Mouse (Mus musculus) embryonic stem cell, embryonic (primary cell): Measurements from ENCODE around the gene S1pr2.

Experiments used
- CTCF ChIA-PET, 4 experiments: fragments of 300-600 bp in 2 of 4; fragments of 350-600 bp in 2 of 4; sonication (Branson Sonifier 250); formaldehyde crosslinking; loops; one replicate each; lab custom pipeline; 2022; ENCODE audit warnings: inconsistent platforms in 2 of 4; lab: Charles Lee
- POLR2A ChIA-PET, 4 experiments: fragments of 300-600 bp in 2 of 4; fragments of 350-600 bp in 2 of 4; sonication (Branson Sonifier 250); formaldehyde crosslinking; loops; one replicate each; lab custom pipeline; 2022; ENCODE audit warnings: antibody characterized with exemption in 4 of 4, inconsistent platforms in 1 of 4; lab: Charles Lee

S1pr2 gene

DNA sequence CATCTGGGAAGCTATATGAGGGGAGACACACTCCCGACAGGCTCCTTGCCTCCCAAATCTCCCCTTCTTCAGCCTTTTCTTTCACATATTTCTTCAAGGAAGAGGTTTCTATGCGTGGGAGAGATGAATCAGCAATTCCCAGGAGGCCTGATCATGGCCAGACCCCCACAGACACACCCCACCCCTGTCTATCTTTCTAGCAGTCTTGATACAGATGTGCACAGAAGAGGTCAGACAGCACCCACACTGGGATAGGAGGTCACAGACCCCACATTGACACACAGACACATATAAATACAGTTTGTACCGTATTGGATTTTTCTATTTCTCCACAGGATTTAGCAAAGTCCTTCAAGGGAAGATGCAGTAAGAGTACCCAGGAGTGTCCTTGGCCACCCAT, 10.6 kb downstream of the S1pr2 start:
- CTCF ChIA-PET, result interaction anchor here in 1 of 4 experiments (1.1 kb wide), 1 partner anchor 33 kb away, joined by 4 read pairs; no protein-coding TSS in a partner anchor

DNA sequence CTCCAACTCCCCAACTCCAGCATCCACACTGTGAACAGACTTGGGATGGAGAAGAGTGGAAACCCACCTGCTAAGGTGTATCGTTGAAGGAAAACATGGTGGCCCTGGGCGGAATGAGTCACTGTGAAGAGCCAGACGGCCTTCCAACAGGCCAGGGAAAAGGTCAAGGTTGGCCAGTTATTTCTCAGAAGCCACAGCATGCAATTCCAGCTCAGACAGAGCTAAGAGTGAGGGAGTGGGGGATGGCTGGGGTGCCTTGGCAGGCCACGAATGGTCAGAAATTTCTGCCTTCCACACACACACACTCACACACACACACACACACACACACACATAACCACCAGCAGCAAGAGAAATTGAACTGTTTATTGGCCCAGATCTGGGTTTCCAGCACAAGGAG, 11.0 kb downstream of the S1pr2 start:
- ChIA-PET CTCF (no interaction called here), POLR2A (interaction anchor here in 3 of 4 experiments (1.2 to 22.4 kb wide), 12 partner anchors 9 to 126 kb away, joined by 3 to 411 read pairs (median 20); partner anchors contain the start of genes S1pr2 (in 2 of the 3), Gm38431 (in 1 of the 3), Icam1 (in 1 of the 3) and Mrpl4 (in 1 of the 3))

More for the DNA sequence above, 10.6 kb downstream of the S1pr2 start:
- POLR2A ChIA-PET, result interaction anchor here in 3 of 4 experiments (0.5 to 22.4 kb wide), 15 partner anchors 9 to 126 kb away, joined by 3 to 411 read pairs (median 11); partner anchors contain the start of genes Icam1 (in 2 of the 3), S1pr2 (in 2 of the 3), Gm38431 (in 1 of the 3) and Mrpl4 (in 1 of the 3)

DNA sequence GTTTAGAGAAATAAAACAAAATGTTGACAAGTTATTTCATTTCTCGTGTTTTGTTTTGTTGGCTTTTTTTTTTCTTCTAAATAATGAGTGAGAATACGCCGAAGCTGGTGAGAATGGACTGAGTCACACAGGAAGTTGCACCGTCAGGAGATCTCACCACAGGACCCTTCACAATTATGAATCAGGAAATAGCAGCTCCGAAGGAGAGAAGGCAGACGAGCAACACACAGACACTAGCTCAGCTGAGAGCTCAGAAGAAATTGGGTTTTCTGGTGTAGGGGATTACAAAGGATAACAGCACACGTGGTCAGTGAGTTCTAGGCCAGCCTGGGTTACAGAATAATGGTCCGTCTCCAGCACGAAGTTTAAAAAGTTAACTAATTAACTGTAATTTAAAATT, 15.0 kb downstream of the S1pr2 start:
- POLR2A ChIA-PET, result interaction anchor here in 2 of 4 experiments (0.6 to 21.5 kb wide), 10 partner anchors 9 to 232 kb away, joined by 3 to 364 read pairs (median 12); partner anchors contain the start of gene S1pr2 (in 2 of the 2)
- CTCF ChIA-PET, result interaction anchor here in 1 of 4 experiments (0.5 kb wide), 1 partner anchor 203 kb away, joined by 5 read pairs; no protein-coding TSS in a partner anchor

DNA sequence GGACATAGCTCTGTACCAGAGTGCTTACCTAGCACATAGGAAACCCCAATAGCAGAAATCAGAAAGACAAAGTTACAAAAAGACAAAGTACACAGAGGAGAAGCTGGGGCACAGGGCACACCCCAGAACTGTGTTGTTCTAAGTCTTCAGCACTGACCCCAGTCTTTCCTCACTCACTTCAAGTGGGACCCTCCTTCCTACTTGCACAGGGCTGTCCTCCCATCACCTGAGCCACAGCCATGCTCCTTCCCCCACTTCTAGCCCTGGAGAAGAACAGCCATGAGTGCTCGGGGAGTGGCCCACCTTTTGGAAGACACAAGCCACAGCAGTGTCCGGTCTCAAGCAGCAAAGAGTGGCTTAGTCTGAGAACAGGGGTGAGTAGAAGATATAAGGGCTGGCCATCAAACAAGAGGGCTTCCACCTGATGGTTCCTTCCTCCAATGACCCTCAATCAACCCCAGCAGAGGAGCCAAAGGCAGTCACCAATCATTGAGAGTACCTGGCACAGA, 17.1 kb downstream of the S1pr2 start, which contains the start of gene Dnmt1:
Dnmt1 (minus strand) TSS at position 459 of the 509 bp plus-strand sequence.
- ChIA-PET POLR2A (interaction anchor here in 2 of 4 experiments (0.6 to 21.5 kb wide), 9 partner anchors 8 to 642 kb away, joined by 3 to 364 read pairs (median 4); partner anchors contain the start of gene S1pr2 (in 1 of the 2)), CTCF (interaction anchor here in 1 of 4 experiments (2.0 kb wide), 1 partner anchor 17 kb away, joined by 11 read pairs; the partner anchor contains the start of gene S1pr2)

DNA sequence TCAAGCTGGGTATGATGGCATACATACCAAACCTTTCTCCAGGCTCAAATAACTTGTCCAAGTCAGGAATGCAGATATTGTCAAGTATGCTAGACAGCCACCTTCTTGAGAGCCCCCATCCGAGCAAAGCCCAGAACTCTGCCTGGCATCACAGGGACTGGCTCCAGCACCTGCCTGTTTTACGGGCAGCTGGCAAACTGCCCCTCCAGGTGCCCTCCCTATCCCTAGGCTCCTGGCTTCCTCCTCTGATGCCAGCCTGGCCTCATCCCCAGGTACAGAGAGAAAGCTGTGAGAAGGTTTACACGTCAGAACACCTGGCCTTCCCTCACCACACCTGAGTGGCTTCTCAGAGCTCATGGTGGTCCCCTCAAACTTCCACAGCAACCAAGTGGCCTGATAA, 19.6 kb downstream of the S1pr2 start:
- CTCF ChIA-PET, result interaction anchor here in 3 of 4 experiments (0.7 to 1.4 kb wide), 3 partner anchors 15 to 58 kb away, joined by 4 to 5 read pairs (median 5); no protein-coding TSS in a partner anchor

DNA sequence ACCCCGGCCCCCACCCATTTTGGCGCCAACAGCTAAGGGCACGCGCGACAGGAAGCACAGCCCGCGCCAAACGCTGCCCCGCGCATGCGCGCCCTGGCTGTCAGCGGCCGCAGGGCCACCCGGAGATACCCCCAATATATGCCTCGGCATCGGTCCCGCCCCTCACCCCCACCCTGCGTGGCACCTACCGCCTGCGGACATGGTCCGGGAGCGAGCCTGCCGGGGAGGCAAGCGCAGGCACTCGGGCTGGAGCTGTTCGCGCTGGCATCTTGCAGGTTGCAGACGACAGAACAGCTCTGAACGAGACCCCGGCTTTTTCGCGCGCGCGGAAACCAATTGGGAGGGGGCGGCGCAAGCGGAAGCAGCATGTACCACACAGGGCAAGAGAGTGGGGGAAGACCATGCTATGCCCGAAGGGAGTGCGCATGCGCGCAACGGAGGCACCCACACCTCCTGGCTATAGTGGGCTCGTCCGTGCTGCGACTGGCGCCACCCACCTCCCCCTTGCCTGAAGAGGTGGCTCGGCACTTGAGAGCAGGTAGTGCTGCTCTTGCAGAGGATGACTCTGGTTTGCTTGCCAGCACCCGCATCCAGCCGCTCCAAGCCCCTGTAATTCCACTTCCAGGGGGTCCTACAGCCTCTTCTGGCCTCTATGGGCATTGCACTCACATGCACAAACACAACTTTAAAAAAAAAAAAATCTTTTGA, 23.9 kb downstream of the S1pr2 start:
- CTCF ChIA-PET, result interaction anchor here (0.6 to 1.7 kb wide), 12 partner anchors 9 to 111 kb away, joined by 3 to 11 read pairs (median 3); partner anchors contain the start of gene Eif3g (in 2 of the 4)
- POLR2A ChIA-PET, result interaction anchor here (0.6 to 11.5 kb wide), 112 partner anchors 8 to 593 kb away, joined by 3 to 122 read pairs (median 6); partner anchors contain the start of genes Eif3g (in 3 of the 4), Gm38431 (in 3 of the 4), Icam1 (in 3 of the 4) and Raver1 (in 3 of the 4)

More for the DNA sequence above, 19.6 kb downstream of the S1pr2 start:
- POLR2A ChIA-PET, result interaction anchor here in 2 of 4 experiments (0.6 to 21.5 kb wide), 15 partner anchors 10 to 59 kb away, joined by 3 to 364 read pairs (median 3); partner anchors contain the start of genes Eif3g (in 1 of the 2), Icam1 (in 1 of the 2) and Mrpl4 (in 1 of the 2)

DNA sequence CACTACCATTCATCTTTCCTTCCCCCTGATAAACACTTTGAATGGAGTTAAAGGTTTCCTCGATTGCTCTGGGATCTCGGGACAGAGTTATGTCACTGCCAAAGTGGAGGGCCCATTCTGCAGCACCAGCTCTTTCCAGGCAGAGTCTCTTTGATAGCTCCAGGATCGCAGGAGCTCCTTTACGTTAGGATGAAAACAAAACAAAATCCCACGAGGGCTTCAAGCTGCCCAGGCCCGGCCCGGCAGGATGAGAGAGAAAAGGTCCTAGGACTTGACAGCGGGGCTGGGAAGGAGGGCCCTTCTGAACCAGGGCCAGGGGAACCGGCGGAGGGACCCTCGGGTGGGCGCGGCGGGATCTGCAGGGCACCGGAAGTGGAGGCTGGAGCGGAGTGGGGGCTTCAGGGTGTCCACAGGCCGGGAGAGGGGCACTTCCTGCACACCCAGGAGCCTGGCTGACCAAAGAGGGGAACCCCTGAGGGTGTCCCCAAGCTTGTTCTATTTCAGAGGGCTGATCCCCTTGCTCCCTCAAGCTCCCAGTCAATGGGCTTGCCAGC, 24.5 kb downstream of the S1pr2 start:
- POLR2A ChIA-PET, result interaction anchor here (0.6 to 11.5 kb wide), 114 partner anchors 8 to 594 kb away, joined by 3 to 122 read pairs (median 6); partner anchors contain the start of genes Eif3g (in 3 of the 4), Gm38431 (in 3 of the 4), Icam1 (in 3 of the 4) and Raver1 (in 3 of the 4)
- CTCF ChIA-PET, result interaction anchor here (0.5 to 1.7 kb wide), 13 partner anchors 9 to 89 kb away, joined by 3 to 11 read pairs (median 3); partner anchors contain the start of gene Eif3g (in 3 of the 4)

DNA sequence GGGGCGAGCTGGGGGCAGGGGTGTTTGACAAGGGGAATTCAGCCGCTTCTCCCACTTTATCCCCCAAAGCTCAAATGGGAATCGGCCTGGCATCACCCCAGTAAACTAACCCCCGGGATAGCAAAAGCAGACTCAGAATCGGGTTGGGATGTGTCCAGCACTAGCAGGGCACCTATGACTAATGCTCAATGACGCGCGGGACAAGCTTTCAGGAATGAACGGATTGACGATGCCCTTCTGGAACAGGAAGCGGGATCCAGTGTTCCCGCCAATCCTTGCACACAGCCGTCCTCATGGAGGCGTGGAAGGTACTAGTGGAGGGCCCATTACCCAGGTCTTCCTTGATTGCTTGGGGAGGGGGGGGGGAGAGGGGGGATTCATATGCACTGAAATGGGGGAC, 25.1 kb downstream of the S1pr2 start:
- CTCF ChIA-PET, result interaction anchor here (0.6 to 1.7 kb wide), 7 partner anchors 46 to 90 kb away, joined by 3 to 8 read pairs (median 4); partner anchors contain the start of gene Eif3g (in 3 of the 4)

DNA sequence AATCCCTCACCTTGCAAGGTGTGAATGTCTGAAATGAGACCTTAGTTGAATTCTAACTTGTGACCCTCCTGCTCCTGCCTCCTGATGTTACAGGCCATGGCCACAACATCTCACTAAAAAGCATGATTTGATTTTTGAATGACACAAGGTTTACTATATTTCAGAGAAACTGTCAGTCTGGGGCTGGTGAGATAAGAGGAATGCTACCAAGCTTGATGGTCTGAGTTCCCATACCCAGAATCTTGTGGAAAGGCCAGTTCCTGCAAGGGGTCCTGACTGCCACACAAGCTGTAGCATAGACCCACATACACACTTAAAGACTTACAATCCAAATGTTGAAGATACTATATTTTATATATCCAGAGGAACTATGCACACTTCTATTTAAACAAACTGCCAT, 26.2 kb downstream of the S1pr2 start:
- POLR2A ChIA-PET, result interaction anchor here in 3 of 4 experiments (0.6 to 11.5 kb wide), 29 partner anchors 7 to 259 kb away, joined by 3 to 122 read pairs (median 20); partner anchors contain the start of genes Gm38431 (in 2 of the 3), Raver1 (in 2 of the 3), S1pr2 (in 2 of the 3) and Angptl6 (in 1 of the 3)
- CTCF ChIA-PET, result interaction anchor here in 1 of 4 experiments (2.1 kb wide), 1 partner anchor 50 kb away, joined by 6 read pairs; no protein-coding TSS in a partner anchor

More for the DNA sequence above, 25.1 kb downstream of the S1pr2 start:
- POLR2A ChIA-PET, result interaction anchor here (0.6 to 11.5 kb wide), 77 partner anchors 8 to 340 kb away, joined by 3 to 122 read pairs (median 8); partner anchors contain the start of genes Eif3g (in 3 of the 4), Gm38431 (in 3 of the 4), Icam1 (in 3 of the 4) and Raver1 (in 3 of the 4)

DNA sequence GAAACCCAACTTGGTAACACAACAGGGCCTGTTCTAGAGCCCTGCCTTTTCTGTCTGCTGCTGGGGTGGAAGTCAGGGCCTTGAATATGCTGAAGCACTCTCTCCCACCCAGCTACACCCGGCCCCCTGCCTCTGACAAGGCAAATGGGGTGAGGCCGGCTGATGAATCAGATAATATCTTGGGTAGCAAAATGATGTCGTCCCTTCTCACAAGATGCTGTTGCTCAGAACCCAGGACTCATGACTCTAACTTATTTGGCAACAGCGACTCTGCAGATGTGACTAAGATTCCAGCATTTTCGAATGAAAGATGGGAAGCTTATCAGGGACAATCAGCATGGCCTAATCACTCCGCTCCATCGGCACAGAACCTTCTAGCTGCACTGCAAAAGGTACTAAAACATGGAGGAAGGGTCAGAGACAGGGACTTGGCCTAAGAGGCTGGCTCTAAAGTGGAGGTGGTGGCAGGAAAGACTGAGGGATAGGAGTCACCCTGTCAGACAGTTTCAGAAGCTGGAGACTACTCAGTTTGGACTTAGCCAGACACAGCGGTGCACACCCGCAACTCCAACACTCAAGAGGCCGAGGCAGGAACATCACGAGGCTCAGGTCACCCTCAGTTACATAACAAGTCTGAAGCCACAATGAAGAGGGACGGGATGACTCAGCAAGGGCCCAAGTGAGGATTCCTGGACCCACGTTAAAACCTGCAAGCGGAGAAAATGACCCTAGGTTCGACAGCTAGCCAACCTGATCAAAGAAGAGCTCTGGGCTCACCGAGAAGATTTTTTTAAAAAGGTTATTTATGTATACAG, 30.3 kb downstream of the S1pr2 start:
- POLR2A ChIA-PET, result interaction anchor here (0.6 to 11.5 kb wide), 42 partner anchors 11 to 178 kb away, joined by 3 to 148 read pairs (median 4); partner anchors contain the start of genes Eif3g (in 2 of the 4), Gm38431 (in 2 of the 4), Raver1 (in 2 of the 4) and Gm49373 (in 1 of the 4)
- CTCF ChIA-PET, result interaction anchor here in 2 of 4 experiments (0.9 to 3.9 kb wide), 8 partner anchors 29 to 189 kb away, joined by 3 to 13 read pairs (median 4); partner anchors contain the start of genes Eif3g (in 1 of the 2) and Tyk2 (in 1 of the 2)

DNA sequence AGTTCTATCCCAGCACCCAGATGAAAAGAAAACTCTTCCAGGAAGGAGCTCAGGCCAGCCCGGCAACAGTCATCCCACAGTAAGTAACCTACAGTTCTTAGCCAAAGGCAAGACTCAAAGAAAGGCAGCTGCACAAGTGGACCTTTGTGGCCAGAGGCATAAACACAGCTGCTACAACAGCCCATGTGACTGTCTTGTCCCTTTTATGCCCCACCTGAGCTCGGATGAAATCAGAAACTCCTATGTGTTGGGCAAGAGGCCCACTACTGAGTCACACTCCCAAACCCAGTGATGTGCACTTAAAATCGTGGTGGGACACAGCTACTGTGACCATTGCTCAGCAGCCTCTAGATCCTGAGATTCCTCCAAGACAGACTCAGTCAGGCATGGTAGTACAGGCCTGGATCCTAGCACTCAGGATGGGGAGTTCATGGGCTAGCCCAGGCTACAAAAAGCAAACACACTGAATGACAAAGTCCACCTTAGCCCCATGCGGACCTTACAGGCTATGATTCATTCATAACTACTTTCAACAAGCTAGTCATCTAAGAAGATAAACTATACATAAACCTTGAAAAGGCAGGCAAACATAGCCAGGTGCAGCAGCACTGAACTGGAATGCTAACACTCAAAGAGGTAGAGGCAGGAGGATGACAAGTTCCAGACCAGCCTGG, 31.7 kb downstream of the S1pr2 start:
- POLR2A ChIA-PET, result interaction anchor here (0.6 to 11.5 kb wide), 61 partner anchors 7 to 348 kb away, joined by 3 to 148 read pairs (median 4); partner anchors contain the start of genes S1pr2 (in 3 of the 4), Eif3g (in 2 of the 4), Gm38431 (in 1 of the 4) and Icam1 (in 1 of the 4)
- CTCF ChIA-PET, result interaction anchor here (0.7 to 3.9 kb wide), 8 partner anchors 34 to 187 kb away, joined by 3 to 13 read pairs (median 4); partner anchors contain the start of genes Eif3g (in 2 of the 4) and Tyk2 (in 1 of the 4)

DNA sequence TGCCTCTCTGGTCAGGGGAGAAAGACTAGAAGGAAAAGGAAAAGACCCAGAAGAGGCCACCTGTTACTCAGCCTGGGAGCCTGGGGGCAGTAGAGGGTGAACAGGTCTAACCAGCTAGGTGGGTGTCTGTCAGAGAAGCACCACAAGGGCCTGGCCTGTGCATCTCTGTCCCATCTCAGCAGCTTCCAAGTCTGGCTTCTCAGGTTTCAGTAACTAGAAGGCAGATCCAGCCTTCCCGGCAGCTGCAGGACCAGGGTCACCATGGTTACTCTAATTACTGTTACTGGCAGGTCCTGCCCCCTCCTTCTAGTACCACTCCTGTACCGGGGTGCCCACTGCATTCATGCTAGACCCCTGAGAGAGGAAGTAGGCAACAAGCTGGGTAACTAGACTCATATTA, 32.7 kb downstream of the S1pr2 start:
- ChIA-PET POLR2A (interaction anchor here (0.5 to 11.5 kb wide), 53 partner anchors 8 to 218 kb away, joined by 3 to 148 read pairs (median 4); partner anchors contain the start of genes S1pr2 (in 3 of the 4), Eif3g (in 2 of the 4), Gm38431 (in 2 of the 4) and Icam1 (in 2 of the 4)), CTCF (interaction anchor here in 3 of 4 experiments (0.5 to 3.9 kb wide), 13 partner anchors 9 to 190 kb away, joined by 3 to 13 read pairs (median 4); partner anchors contain the start of gene Eif3g (in 2 of the 3))

DNA sequence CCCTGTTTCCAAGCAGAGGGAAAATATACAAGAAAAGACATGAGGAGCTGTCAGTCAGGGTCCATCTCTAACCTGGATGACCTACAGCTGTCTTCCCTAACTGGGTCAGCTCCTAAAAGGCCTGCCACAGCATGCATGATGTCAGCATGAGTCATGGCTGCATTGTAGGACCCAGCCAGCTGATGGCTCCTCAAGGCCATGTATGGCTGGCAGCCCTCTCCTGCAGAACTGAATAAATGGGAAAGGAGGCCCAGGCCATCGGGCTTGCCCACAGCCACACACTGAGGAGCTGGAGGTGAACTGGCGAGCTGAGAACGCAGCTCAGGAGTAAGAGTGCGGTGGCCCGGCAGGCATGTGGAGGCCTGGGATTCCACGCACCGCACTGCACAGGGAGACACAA, 33.2 kb downstream of the S1pr2 start:
- POLR2A ChIA-PET, result interaction anchor here (0.5 to 11.5 kb wide), 39 partner anchors 8 to 211 kb away, joined by 3 to 148 read pairs (median 4); partner anchors contain the start of genes S1pr2 (in 3 of the 4), Eif3g (in 2 of the 4), Gm38431 (in 1 of the 4) and Icam1 (in 1 of the 4)
- CTCF ChIA-PET, result interaction anchor here (0.5 to 3.9 kb wide), 13 partner anchors 9 to 206 kb away, joined by 3 to 13 read pairs (median 4); partner anchors contain the start of gene Eif3g (in 1 of the 4)

DNA sequence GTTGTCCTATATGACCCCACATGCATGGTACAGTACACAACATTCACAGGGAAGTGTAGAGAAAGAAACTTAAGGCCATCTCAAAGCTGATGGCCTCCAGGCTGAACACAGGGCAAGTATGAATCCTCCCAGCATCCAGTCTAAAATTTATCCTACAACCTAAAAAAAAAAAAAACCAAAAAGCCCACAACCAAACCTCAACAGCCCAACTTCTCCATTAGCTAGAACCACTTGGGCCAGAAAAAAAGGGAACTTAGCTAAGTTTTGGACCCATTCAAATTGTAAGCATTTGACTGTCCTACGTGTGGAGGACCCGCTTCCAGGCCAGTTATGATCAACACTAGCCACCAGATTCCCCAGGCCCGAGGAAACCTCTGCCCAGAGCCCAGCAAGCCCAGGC, 53.3 kb downstream of the S1pr2 start:
- POLR2A ChIA-PET, result interaction anchor here (0.6 to 15.6 kb wide), 22 partner anchors 9 to 169 kb away, joined by 3 to 148 read pairs (median 5); partner anchors contain the start of genes Eif3g (in 2 of the 4), Gm38431 (in 1 of the 4) and Raver1 (in 1 of the 4)

More for the DNA sequence above, 53.3 kb downstream of the S1pr2 start:
- CTCF ChIA-PET, result interaction anchor here in 3 of 4 experiments (0.5 to 1.0 kb wide), 4 partner anchors 20 to 1057 kb away, joined by 3 to 6 read pairs (median 4); no protein-coding TSS in a partner anchor
